In genomic region chr1:86497986-86498385, GRCm38 (mm10) we compare ENCODE assay signal across 8 mouse cellular contexts. TPM values are rescaled to one million over a fixed set of nuclear protein-coding genes. Genes with fewer than 3 reads are reported as not detected.
DNase-seq lines count a peak whose midpoint lies in the region; ATAC-seq and TF ChIP-seq lines count a peak whose summit lies in the region.

No protein-coding gene starts in this region.

- H3K27ac ChIP-seq in lung, embryonic 14.5 days (ENCODE audit: low read depth): peak overlapping the region; percentile 76
- peak overlapping the region; percentile 65 for H3K27ac ChIP-seq in bone marrow, adult 2 months (ENCODE audit: control insufficient read depth, insufficient read depth, low read depth, low read length, poor library complexity)
- H3K27ac ChIP-seq in kidney, embryonic 15.5 days: peak overlapping the region; percentile 92

- 0 out of 2 replicates have a peak overlapping the region, but pooled peaks have one; percentile 3 for H3K4me2 ChIP-seq in lung, embryonic 14.5 days
- H3K4me2 ChIP-seq in kidney, embryonic 15.5 days: no peak overlapping the region

- H3K4me3 ChIP-seq in lung, embryonic 14.5 days (ENCODE audit: low read depth, low read length): no peak overlapping the region
- no peak overlapping the region for H3K4me3 ChIP-seq in bone marrow, adult 2 months (replicated peaks; ENCODE audit: control insufficient read depth, low read depth, low read length)
- H3K4me3 ChIP-seq in kidney, embryonic 15.5 days (replicated peaks): no peak overlapping the region

- TF ChIP-seq CTCF in lung, embryonic 14.5 days (IDR thresholded peaks at IDR 0.05; ENCODE audit: low read depth): no peak
- no peak for TF ChIP-seq CTCF in bone marrow, adult 2 months (IDR thresholded peaks at IDR 0.05; ENCODE audit: control insufficient read depth, insufficient read depth, low read length)

- no peaks in the 10 kb centered on the region for H3K9me3 ChIP-seq in lung, embryonic 14.5 days (ENCODE audit: low read depth, low read length)
- H3K9me3 ChIP-seq in kidney, embryonic 15.5 days (replicated peaks): no peaks in the 10 kb centered on the region

- no peak overlapping the region for H3K9ac ChIP-seq in lung, embryonic 14.5 days
- no peak overlapping the region for H3K9ac ChIP-seq in kidney, embryonic 15.5 days

- H3K36me3 ChIP-seq in lung, embryonic 14.5 days (ENCODE audit: insufficient read depth): no peaks in the 10 kb centered on the region
- no peaks in the 10 kb centered on the region for H3K36me3 ChIP-seq in kidney, embryonic 15.5 days
- no peaks in the 10 kb centered on the region for H3K36me3 ChIP-seq in splenic B cell, adult 2 months (ENCODE audit: control insufficient read depth, insufficient read depth, low read length, poor library complexity, severe bottlenecking)

- peak; percentile 45 for DNase-seq in lung, embryonic 14.5 days
- DNase-seq in lung, postnatal 4 days: no peak
- DNase-seq in splenic B cell, adult 2 months (ENCODE audit: low read depth, low spot score): peak; percentile 64
- no peak for DNase-seq in frontal cortex, adult 2 months (ENCODE audit: extremely low spot score in 1 of 2, low spot score in 1 of 2)
- DNase-seq in layer of hippocampus, postnatal 10 days (ENCODE audit: low spot score in 2 of 2): no peak
- DNase-seq in layer of hippocampus, postnatal 25 days (ENCODE audit: extremely low spot score in 1 of 2, low spot score in 1 of 2): no peak

- H3K27me3 ChIP-seq in lung, embryonic 14.5 days (ENCODE audit: insufficient read depth, low read length): no peaks in the 10 kb centered on the region
- H3K27me3 ChIP-seq in kidney, embryonic 15.5 days: no peaks in the 10 kb centered on the region
- H3K27me3 ChIP-seq in splenic B cell, adult 2 months (ENCODE audit: control insufficient read depth, insufficient read depth, low read length, poor library complexity, severe bottlenecking): no peaks in the 10 kb centered on the region

- peaks cover 8% of the 10 kb centered on the region; the same call in 1 of the 2 replicates for H3K4me1 ChIP-seq in lung, embryonic 14.5 days (ENCODE audit: insufficient read depth)
- peaks cover 14% of the 10 kb centered on the region for H3K4me1 ChIP-seq in bone marrow, adult 2 months (ENCODE audit: control insufficient read depth, insufficient read depth, low read length)
- H3K4me1 ChIP-seq in kidney, embryonic 15.5 days: peaks cover 59% of the 10 kb centered on the region

- TF ChIP-seq POLR2A in bone marrow, adult 2 months (IDR thresholded peaks at IDR 0.05; ENCODE audit: borderline replicate concordance, control insufficient read depth, low read depth, low read length): 0 out of 2 replicates have a peak, but pooled peaks have one; percentile 9

- WGBS in lung, embryonic 14.5 days: 42% methylated on average over 3 of the region's 3 CpGs
- 53% methylated on average over 3 of the region's 3 CpGs for WGBS in bone marrow, adult 2 months
- WGBS in kidney, embryonic 15.5 days: 43% methylated on average over 3 of the region's 3 CpGs

- no peak for ATAC-seq in lung, embryonic 14.5 days (ENCODE audit: insufficient read depth)
- ATAC-seq in kidney, embryonic 15.5 days (replicated peaks; ENCODE audit: low FRiP score): peak; percentile 25; the same call in 1 of the 2 replicates

RNA-seq across cellular contexts. Expression of gene Ptma, which starts 28.5 kb away (rescaled TPM):
- 3,453 and 3,547 TPM in 2 replicates for polyA plus RNA-seq in lung, embryonic 14.5 days (2014; fragmentation: Nextera tagmentation; extraction: Ambion mirVana)
- polyA plus RNA-seq in bone marrow, adult 2 months (2011; ENCODE audit: insufficient read depth, insufficient read length, low replicate concordance, missing spikeins): 1,145 and 1,395 TPM in 2 replicates
- 2,949 and 3,271 TPM in 2 replicates for polyA plus RNA-seq in kidney, embryonic 15.5 days (2015; fragmentation: Nextera tagmentation; extraction: Ambion mirVana)
- polyA plus RNA-seq in frontal cortex, adult 2 months (2012; rRNA removed): 707 and 751 TPM in 2 replicates
- total RNA-seq in layer of hippocampus, postnatal 10 days (2021): 100 to 1,000 TPM; 617 to 662 TPM
- 100 to 1,000 TPM; 508 to 527 TPM for total RNA-seq in layer of hippocampus, postnatal 25 days (2021)

Comparison
In these comparisons a context has a peak if more than half of its experiments do, and no peak if none do; other contexts are left out.
1. DNase-seq: peak in lung, embryonic 14.5 days (single experiment) and splenic B cell, adult 2 months (single experiment); none in lung, postnatal 4 days (0 of 2), frontal cortex, adult 2 months (0 of 2), layer of hippocampus, postnatal 10 days (0 of 2) and layer of hippocampus, postnatal 25 days (0 of 2).
2. Peak in every context shown above with its lines, with median percentiles within 50 percentile points of each other: H3K27ac ChIP-seq.